Mouse (Mus musculus) embryonic fibroblast, embryonic 13.5 days (primary cell): ENCODE measurements around the gene Acta2. TPM values are rescaled to one million over a fixed set of nuclear protein-coding genes. Genes with fewer than 3 reads are reported as not detected.

Experiments used
- H3K27ac ChIP-seq: 2 replicates; pipeline ENCODE4 v1.5.1; 2012; ENCODE audit warnings: low read length, control low read depth, inconsistent platforms; ENCODE audit not compliant: insufficient read depth
- H3K4me1 ChIP-seq: 2 replicates; pipeline ENCODE4 v1.6.1; 2011; ENCODE audit warnings: low read length; ENCODE audit not compliant: control insufficient read depth, insufficient read depth
- H3K4me3 ChIP-seq: 2 replicates; pipeline ENCODE4 v1.5.1; 2011; ENCODE audit warnings: mild to moderate bottlenecking, control low read depth, low read length; ENCODE audit not compliant: insufficient read depth
- CTCF ChIP-seq: IDR thresholded peaks from 2 replicates; pipeline ENCODE4 v1.5.1; 2011; ENCODE audit warnings: mild to moderate bottlenecking, control low read depth, low read length, moderate library complexity, borderline replicate concordance; ENCODE audit not compliant: insufficient read depth
- POLR2A ChIP-seq: IDR thresholded peaks from 2 replicates; pipeline ENCODE4 v1.6.1; 2011; ENCODE audit warnings: low read depth, mild to moderate bottlenecking, control low read depth, low read length, moderate library complexity
- polyA plus RNA-seq: library from polyadenylated mRNA; stranded (reverse); fragments of >200 nt; gene quantifications from 2 replicates; pipeline ENCODE4 v1.2.4, GENCODE M21; 2011; ENCODE audit warnings: low read depth; ENCODE audit not compliant: missing spikeins, insufficient read length

Acta2 gene
- polyA plus RNA-seq, 1 experiment: 5,580 TPM

DNA sequence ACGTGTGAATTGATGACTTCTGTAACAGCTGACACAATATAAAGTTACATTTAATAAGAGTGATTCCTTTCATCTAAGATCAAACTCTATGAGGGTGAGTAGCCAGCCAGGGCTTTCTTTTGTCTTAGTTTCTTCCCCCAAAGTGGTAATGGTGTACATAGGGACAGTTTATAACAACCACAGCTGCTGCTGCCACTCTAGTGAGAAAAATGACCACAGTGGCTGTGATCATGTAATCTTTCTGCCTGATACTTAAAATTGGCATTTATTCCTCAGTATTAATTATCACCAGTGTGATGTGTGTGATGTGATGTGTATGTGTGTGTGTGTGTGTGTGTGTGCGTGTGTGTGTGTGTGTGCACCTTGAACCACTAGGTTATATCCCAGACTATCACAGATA, 3.5 kb downstream of the Acta2 start:
- peaks cover 6% of the 10 kb centered on the region for H3K4me1 ChIP-seq
- TF ChIP-seq CTCF (no peak), POLR2A (no peak; the same call in 1 of the 2 replicates)
- H3K27ac ChIP-seq: peak overlapping the region; percentile 47
- H3K4me3 ChIP-seq: peak overlapping the region; percentile 35

GRCm38 (mm10) chr19:34250621-34251020, 4.8 kb downstream of the Acta2 start:
- TF ChIP-seq CTCF: no peak
- 0 out of 2 replicates have a peak, but pooled peaks have one; percentile 30 for TF ChIP-seq POLR2A

GRCm38 (mm10) chr19:34248558-34248957, 6.8 kb downstream of the Acta2 start:
- H3K4me1 ChIP-seq: 0 out of 2 replicates have a peak, but pooled peaks cover 2% of the 10 kb centered on the region
- H3K27ac ChIP-seq: 0 out of 2 replicates have a peak overlapping the region, but pooled peaks have one; percentile 15
- H3K4me3 ChIP-seq: no peak overlapping the region
- TF ChIP-seq CTCF: no peak
- TF ChIP-seq POLR2A: peak; percentile 45; the same call in 1 of the 2 replicates

More at GRCm38 (mm10) chr19:34250621-34251020, 4.8 kb downstream of the Acta2 start:
- Histone ChIP-seq H3K4me3 (no peak overlapping the region), H3K4me1 (0 out of 2 replicates have a peak, but pooled peaks cover 2% of the 10 kb centered on the region), H3K27ac (peak overlapping the region; percentile 8; the same call in 1 of the 2 replicates)

GRCm38 (mm10) chr19:34244056-34244455, 11.3 kb downstream of the Acta2 start:
- H3K27ac ChIP-seq: peak overlapping the region; percentile 16; the same call in 1 of the 2 replicates
- H3K4me3 ChIP-seq: no peak overlapping the region
- no peaks in the 10 kb centered on the region for H3K4me1 ChIP-seq
- TF ChIP-seq CTCF (no peak), POLR2A (no peak)

DNA sequence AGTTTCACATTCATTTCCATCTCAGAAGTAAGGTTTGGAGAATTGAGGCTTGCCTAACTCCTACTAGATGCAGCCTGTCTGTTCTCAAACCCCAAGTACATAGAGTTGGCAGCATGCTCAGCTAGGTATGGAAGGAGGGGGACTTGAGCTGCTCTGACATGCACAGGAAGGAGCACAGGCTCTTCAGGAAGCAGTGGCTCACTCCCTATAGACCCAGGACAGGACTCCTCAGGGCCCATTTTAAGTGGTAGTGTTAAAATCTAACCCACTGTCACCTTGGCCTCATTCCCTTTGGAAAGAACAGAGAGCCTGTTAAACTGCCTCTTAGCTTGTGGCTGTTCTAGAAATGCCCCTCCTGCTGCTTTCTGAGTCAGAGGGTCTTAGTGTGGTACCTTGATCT, 12.5 kb downstream of the Acta2 start:
- H3K27ac ChIP-seq: no peak overlapping the region
- TF ChIP-seq CTCF (no peak), POLR2A (no peak)
- H3K4me3 ChIP-seq: no peak overlapping the region
- no peaks in the 10 kb centered on the region for H3K4me1 ChIP-seq

GRCm38 (mm10) chr19:34241247-34241915, 14.0 kb downstream of the Acta2 start:
- Histone ChIP-seq H3K4me3 (no peak overlapping the region), H3K4me1 (no peaks in the 10 kb centered on the region), H3K27ac (no peak overlapping the region)
- TF ChIP-seq CTCF (no peak), POLR2A (peak; percentile 32; the same call in 1 of the 2 replicates)

DNA sequence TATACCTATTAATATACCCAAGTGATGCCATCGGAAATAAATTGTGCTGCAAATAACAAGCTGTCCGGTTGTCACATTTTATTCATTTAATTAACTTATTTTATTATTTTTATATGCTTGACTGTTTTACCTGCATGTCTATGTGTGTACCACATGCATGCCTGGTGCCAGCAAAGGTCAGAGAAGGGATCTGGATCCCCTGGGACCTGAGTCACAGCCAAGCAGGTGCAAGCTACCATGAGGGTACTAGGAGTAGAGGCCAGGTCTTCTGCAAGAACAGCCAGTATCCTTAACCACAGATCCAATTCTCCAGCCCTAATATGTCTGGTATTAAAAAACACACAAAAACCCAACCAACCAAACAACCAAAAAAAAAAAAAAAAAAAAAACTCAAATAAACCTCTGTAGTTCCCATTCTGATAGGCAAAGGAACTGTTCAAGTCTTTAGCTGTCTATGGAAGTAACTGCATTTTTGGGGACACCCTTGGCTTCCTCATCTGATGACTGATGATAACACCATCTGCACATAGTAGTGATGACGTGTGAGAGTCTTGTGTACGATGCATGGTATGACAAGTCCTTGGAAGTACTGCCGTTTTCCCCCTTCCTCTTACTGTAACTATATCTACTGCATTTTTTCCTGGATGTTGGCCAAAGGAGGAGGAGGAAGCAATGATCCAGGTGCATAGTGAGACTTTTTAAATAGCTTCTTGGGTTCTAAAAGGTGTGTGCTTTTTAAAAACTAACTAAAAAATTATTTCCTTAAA, 14.9 kb downstream of the Acta2 start:
- no peak for TF ChIP-seq CTCF
- peak; percentile 47 for TF ChIP-seq POLR2A
- H3K27ac ChIP-seq: no peak overlapping the region

GRCm38 (mm10) chr19:34237746-34238145, 17.6 kb downstream of the Acta2 start:
- H3K4me1 ChIP-seq: no peaks in the 10 kb centered on the region; the same call in 1 of the 2 replicates
- no peak overlapping the region for H3K27ac ChIP-seq
- no peak for TF ChIP-seq POLR2A
- TF ChIP-seq CTCF: no peak
- H3K4me3 ChIP-seq: no peak overlapping the region

More for the DNA sequence above, 14.9 kb downstream of the Acta2 start:
- H3K4me3 ChIP-seq: no peak overlapping the region
- no peaks in the 10 kb centered on the region for H3K4me1 ChIP-seq

- TF ChIP-seq CTCF (no peak), POLR2A (no peak)
- Histone ChIP-seq H3K27ac (no peak overlapping the region), H3K4me3 (no peak overlapping the region), H3K4me1 (no peaks in the 10 kb centered on the region; the same call in 1 of the 2 replicates)
Measured at GRCm38 (mm10) chr19:34236049-34236448, 19.3 kb downstream of the Acta2 start.

- no peak for TF ChIP-seq CTCF
- no peak for TF ChIP-seq POLR2A
- Histone ChIP-seq H3K27ac (no peak overlapping the region), H3K4me1 (no peaks in the 10 kb centered on the region; the same call in 1 of the 2 replicates), H3K4me3 (no peak overlapping the region)
Measured at GRCm38 (mm10) chr19:34233944-34234343, 21.4 kb downstream of the Acta2 start.
